Mouse (Mus musculus) midbrain, embryonic 16.5 days (tissue): ENCODE results near the gene Nav1. TPM values are rescaled to one million over a fixed set of nuclear protein-coding genes. Genes with fewer than 3 reads are reported as not detected.

Experiments used
- ATAC-seq: fragments of 200-750 bp; cut with Nextera tagmentation; 2 replicates; pipeline ENCODE4 v1.8.0; 2017; ENCODE audit warnings: moderate TSS enrichment
- H3K27ac ChIP-seq: fragments of 300-500 bp; sonication (generic); 2 replicates; pipeline ENCODE4 v1.5.1; 2014; ENCODE audit warnings: mild to moderate bottlenecking, low read length, mixed read lengths
- H3K27me3 ChIP-seq: fragments of 300-500 bp; sonication (generic); 2 replicates; pipeline ENCODE4 v1.6.1; 2014; ENCODE audit warnings: low read depth, low read length, mixed read lengths; ENCODE audit not compliant: control insufficient read depth, insufficient read depth
- H3K36me3 ChIP-seq: fragments of 300-500 bp; sonication (generic); 2 replicates; pipeline ENCODE4 v1.6.1; 2014; ENCODE audit warnings: mild to moderate bottlenecking, low read length, moderate library complexity, mixed read lengths; ENCODE audit not compliant: control insufficient read depth, insufficient read depth
- H3K4me1 ChIP-seq: fragments of 300-500 bp; sonication (generic); 2 replicates; pipeline ENCODE4 v1.6.1; 2014; ENCODE audit warnings: mild to moderate bottlenecking, low read length, mixed read lengths; ENCODE audit not compliant: control insufficient read depth, insufficient read depth
- H3K4me2 ChIP-seq: fragments of 300-500 bp; sonication (generic); 2 replicates; pipeline ENCODE4 v1.6.1; 2014; ENCODE audit warnings: mild to moderate bottlenecking, low read length, mixed read lengths
- H3K4me3 ChIP-seq: fragments of 300-500 bp; sonication (generic); 2 replicates; pipeline ENCODE4 v1.5.1; 2014; ENCODE audit warnings: low read depth, mild to moderate bottlenecking, low read length, moderate library complexity, mixed read lengths
- H3K9ac ChIP-seq: fragments of 300-500 bp; sonication (generic); 2 replicates; pipeline ENCODE4 v1.6.1; 2014; ENCODE audit warnings: low read depth, low read length, mixed read lengths
- H3K9me3 ChIP-seq: fragments of 300-500 bp; sonication (generic); replicated peaks from 2 replicates; pipeline ENCODE4 v1.6.1; 2014; ENCODE audit warnings: mild to moderate bottlenecking, low read length, mixed read lengths; ENCODE audit not compliant: control insufficient read depth, poor library complexity, severe bottlenecking
- WGBS: fragments of 180-500 bp; shearing (Covaris S2); extraction: QIAGEN DNeasy Blood & Tissue Kit; methylation state at CpG from one replicate; pipeline ENCODE4 v1.1.7; 2014; 5-methylcytosine and 5-hydroxymethylcytosine counted together
- polyA plus RNA-seq: library from polyadenylated mRNA; unstranded; fragments of >200 nt; fragmentation: Nextera tagmentation; extraction: Ambion mirVana; gene quantifications from 2 replicates; pipeline ENCODE4 v1.2.1, GENCODE M21; 2015

The Nav1 gene
- polyA plus RNA-seq, 1 experiment from 2014 or later = 53.9 TPM

- no peaks in the 10 kb centered on the region for H3K9me3 ChIP-seq
- no peaks in the 10 kb centered on the region for H3K27me3 ChIP-seq
- 41% methylated on average over 2 of the region's 2 CpGs for WGBS
- no peak overlapping the region for H3K9ac ChIP-seq
- no peak overlapping the region for H3K27ac ChIP-seq
- no peak for ATAC-seq
- no peak overlapping the region for H3K4me3 ChIP-seq
- no peak overlapping the region for H3K4me2 ChIP-seq
- H3K4me1 ChIP-seq = peaks cover 8% of the 10 kb centered on the region
- H3K36me3 ChIP-seq = peaks cover 15% of the 10 kb centered on the region
Observed at GRCm38 (mm10) chr1:135435823-135436222, 171.3 kb downstream of the Nav1 start.

- H3K9ac ChIP-seq = peak overlapping the region; percentile 77
- peak overlapping the region; percentile 75 for H3K4me2 ChIP-seq
- peak; percentile 80 for ATAC-seq
- no peaks in the 10 kb centered on the region for H3K36me3 ChIP-seq
- H3K27me3 ChIP-seq = no peaks in the 10 kb centered on the region
- H3K4me3 ChIP-seq = peak overlapping the region; percentile 77
- H3K9me3 ChIP-seq = no peaks in the 10 kb centered on the region
- H3K27ac ChIP-seq = peak overlapping the region; percentile 89
- H3K4me1 ChIP-seq = peaks cover 27% of the 10 kb centered on the region
- 2% methylated on average over 14 of the region's 14 CpGs for whole genome bisulfite sequencing
Observed at GRCm38 (mm10) chr1:135430669-135431017, 176.5 kb downstream of the Nav1 start.

- under 1% methylated on average over 65 of the region's 65 CpGs for WGBS
- Histone ChIP-seq H3K4me1 (peaks cover 27% of the 10 kb centered on the region), H3K9ac (peak within 1 kb of the TSS; percentile 80)
Observed at GRCm38 (mm10) chr1:135429901-135430668, 177.0 kb downstream of the Nav1 start, which contains the start of gene Ipo9. Gene Ipo9 (minus strand): TSS chr1:135430499.

GRCm38 (mm10) chr1:135427390-135427789 is 179.7 kb downstream of the Nav1 start:
- no peak for ATAC-seq

More at GRCm38 (mm10) chr1:135429901-135430668, 177.0 kb downstream of the Nav1 start, which contains the start of gene Ipo9:
- peak within 1 kb of the TSS; percentile 77 for H3K4me3 ChIP-seq
- no peaks in the 10 kb centered on the region for H3K9me3 ChIP-seq
- ATAC-seq = peak; percentile 96
- H3K27ac ChIP-seq = peak within 1 kb of the TSS; percentile 89
- peaks cover 2% of the 10 kb centered on the region; the same call in 1 of the 2 replicates for H3K36me3 ChIP-seq
- peak within 1 kb of the TSS; percentile 75 for H3K4me2 ChIP-seq
- H3K27me3 ChIP-seq = no peaks in the 10 kb centered on the region

GRCm38 (mm10) chr1:135426645-135427044 is 180.4 kb downstream of the Nav1 start:
- no peak overlapping the region for H3K9ac ChIP-seq
- ATAC-seq = no peak
- WGBS = 94% methylated on average over 10 of the region's 10 CpGs
- H3K4me1 ChIP-seq = peaks cover 27% of the 10 kb centered on the region
- no peak overlapping the region for H3K27ac ChIP-seq
- H3K36me3 ChIP-seq = peaks cover 11% of the 10 kb centered on the region; the same call in 1 of the 2 replicates
- H3K9me3 ChIP-seq = no peaks in the 10 kb centered on the region
- no peaks in the 10 kb centered on the region for H3K27me3 ChIP-seq
- no peak overlapping the region for H3K4me2 ChIP-seq
- no peak overlapping the region for H3K4me3 ChIP-seq

More at GRCm38 (mm10) chr1:135427390-135427789, 179.7 kb downstream of the Nav1 start:
- WGBS = 83% methylated on average over 6 of the region's 6 CpGs
- Histone ChIP-seq H3K4me1 (peaks cover 27% of the 10 kb centered on the region), H3K4me2 (no peak overlapping the region), H3K27ac (no peak overlapping the region), H3K9ac (no peak overlapping the region), H3K36me3 (peaks cover 11% of the 10 kb centered on the region; the same call in 1 of the 2 replicates), H3K27me3 (no peaks in the 10 kb centered on the region), H3K4me3 (no peak overlapping the region), H3K9me3 (no peaks in the 10 kb centered on the region)

GRCm38 (mm10) chr1:135422772-135423171 is 184.3 kb downstream of the Nav1 start:
- H3K27me3 ChIP-seq = no peaks in the 10 kb centered on the region
- no peak overlapping the region for H3K4me3 ChIP-seq
- no peak overlapping the region for H3K4me2 ChIP-seq
- H3K4me1 ChIP-seq = peaks cover 3% of the 10 kb centered on the region
- no peaks in the 10 kb centered on the region for H3K9me3 ChIP-seq
- H3K9ac ChIP-seq = no peak overlapping the region
- 90% methylated on average over 6 of the region's 6 CpGs for WGBS
- H3K36me3 ChIP-seq = peaks cover 28% of the 10 kb centered on the region
- ATAC-seq = no peak
- H3K27ac ChIP-seq = no peak overlapping the region

- Histone ChIP-seq H3K9ac (no peak overlapping the region), H3K27me3 (no peaks in the 10 kb centered on the region), H3K27ac (no peak overlapping the region), H3K4me2 (no peak overlapping the region), H3K36me3 (peaks cover 38% of the 10 kb centered on the region), H3K9me3 (no peaks in the 10 kb centered on the region), H3K4me1 (no peaks in the 10 kb centered on the region), H3K4me3 (no peak overlapping the region)
- ATAC-seq = no peak
Observed at GRCm38 (mm10) chr1:135413996-135414395, 193.1 kb downstream of the Nav1 start.

- no peaks in the 10 kb centered on the region for H3K4me1 ChIP-seq
- H3K9ac ChIP-seq = no peak overlapping the region
- no peaks in the 10 kb centered on the region for H3K9me3 ChIP-seq
- no peak overlapping the region for H3K27ac ChIP-seq
- no peak overlapping the region for H3K4me2 ChIP-seq
- H3K27me3 ChIP-seq = no peaks in the 10 kb centered on the region
- 82% methylated on average over 4 of the region's 4 CpGs for WGBS
- H3K36me3 ChIP-seq = peaks cover 42% of the 10 kb centered on the region
- no peak overlapping the region for H3K4me3 ChIP-seq
- no peak for ATAC-seq
Observed at GRCm38 (mm10) chr1:135412130-135412529, 195.0 kb downstream of the Nav1 start.

- no peak overlapping the region for H3K4me2 ChIP-seq
- no peaks in the 10 kb centered on the region for H3K4me1 ChIP-seq
- H3K4me3 ChIP-seq = no peak overlapping the region
- ATAC-seq = no peak
- H3K9me3 ChIP-seq = no peaks in the 10 kb centered on the region
- no peak overlapping the region for H3K27ac ChIP-seq
- peaks cover 39% of the 10 kb centered on the region for H3K36me3 ChIP-seq
- WGBS = 75% methylated on average over 2 of the region's 2 CpGs
- no peaks in the 10 kb centered on the region for H3K27me3 ChIP-seq
- no peak overlapping the region for H3K9ac ChIP-seq
Observed at GRCm38 (mm10) chr1:135410967-135411366, 196.1 kb downstream of the Nav1 start.
